Mouse (Mus musculus): ENCODE measurements around the gene Slc25a19. TPM values are rescaled to one million over a fixed set of nuclear protein-coding genes. Genes with fewer than 3 reads are reported as not detected.
A peak's percentile ranks its signal among the peaks of the same experiment; 100 is the strongest.

The Slc25a19 gene
- polyA plus RNA-seq, 1 experiment: 20.5 TPM

- Histone ChIP-seq H3K27me3 (replicated peaks) (no peaks in the 10 kb centered on the region), H3K4me1 (peaks cover 75% of the 10 kb centered on the region), H3K9me3 (no peaks in the 10 kb centered on the region), H3K36me3 (replicated peaks; ENCODE audit: low read length) (peaks cover 64% of the 10 kb centered on the region), H3K4me3 (replicated peaks) (peak within 1 kb of the TSS; percentile 92)
- TF ChIP-seq FLI1 (IDR thresholded peaks at IDR 0.05; ENCODE audit: low read length) (no peak), GATA1 (IDR thresholded peaks at IDR 0.05; ENCODE audit: borderline replicate concordance, low read length) (no peak)
Measured at GRCm38 (mm10) chr11:115603476-115604303, 24.4 kb downstream of the Slc25a19 start, which contains the start of the genes Mrps7 and Gga3. Gene Mrps7 (plus strand): TSS chr11:115603925. Gene Gga3 (minus strand): TSS chr11:115604051.

- peaks cover 62% of the 10 kb centered on the region for H3K36me3 ChIP-seq (replicated peaks; ENCODE audit: low read length)
Measured at GRCm38 (mm10) chr11:115603128-115603475, 25.0 kb downstream of the Slc25a19 start.

GRCm38 (mm10) chr11:115601174-115601573, 26.9 kb downstream of the Slc25a19 start:
- Histone ChIP-seq H3K9me3 (no peaks in the 10 kb centered on the region), H3K27me3 (replicated peaks) (no peaks in the 10 kb centered on the region), H3K36me3 (replicated peaks; ENCODE audit: low read length) (peaks cover 59% of the 10 kb centered on the region), H3K4me1 (peaks cover 86% of the 10 kb centered on the region), H3K4me3 (replicated peaks) (peak overlapping the region; percentile 64)
- TF ChIP-seq GATA1 (IDR thresholded peaks at IDR 0.05; ENCODE audit: borderline replicate concordance, low read length) (no peak), FLI1 (IDR thresholded peaks at IDR 0.05; ENCODE audit: low read length) (no peak)

More at GRCm38 (mm10) chr11:115603128-115603475, 25.0 kb downstream of the Slc25a19 start:
- TF ChIP-seq FLI1 (IDR thresholded peaks at IDR 0.05; ENCODE audit: low read length): no peak
- TF ChIP-seq GATA1 (IDR thresholded peaks at IDR 0.05; ENCODE audit: borderline replicate concordance, low read length): no peak
- peaks cover 75% of the 10 kb centered on the region for H3K4me1 ChIP-seq
- H3K4me3 ChIP-seq (replicated peaks): peak overlapping the region; percentile 92
- H3K27me3 ChIP-seq (replicated peaks): no peaks in the 10 kb centered on the region
- no peaks in the 10 kb centered on the region for H3K9me3 ChIP-seq

- Histone ChIP-seq H3K9me3 (no peaks in the 10 kb centered on the region), H3K4me3 (replicated peaks) (peak overlapping the region; percentile 64), H3K27me3 (replicated peaks) (no peaks in the 10 kb centered on the region), H3K36me3 (replicated peaks; ENCODE audit: low read length) (peaks cover 57% of the 10 kb centered on the region), H3K4me1 (peaks cover 82% of the 10 kb centered on the region)
- TF ChIP-seq FLI1 (IDR thresholded peaks at IDR 0.05; ENCODE audit: low read length): no peak
- TF ChIP-seq GATA1 (IDR thresholded peaks at IDR 0.05; ENCODE audit: borderline replicate concordance, low read length): no peak
Measured at GRCm38 (mm10) chr11:115600743-115601142, 27.4 kb downstream of the Slc25a19 start.

- Histone ChIP-seq H3K36me3 (replicated peaks; ENCODE audit: low read length) (peaks cover 57% of the 10 kb centered on the region), H3K9me3 (no peaks in the 10 kb centered on the region), H3K4me3 (replicated peaks) (peak overlapping the region; percentile 78), H3K4me1 (peaks cover 71% of the 10 kb centered on the region), H3K27me3 (replicated peaks) (no peaks in the 10 kb centered on the region)
- TF ChIP-seq FLI1 (IDR thresholded peaks at IDR 0.05; ENCODE audit: low read length): no peak
- no peak for TF ChIP-seq GATA1 (IDR thresholded peaks at IDR 0.05; ENCODE audit: borderline replicate concordance, low read length)
Measured at GRCm38 (mm10) chr11:115599722-115600121, 28.4 kb downstream of the Slc25a19 start.

GRCm38 (mm10) chr11:115598309-115598708, 29.8 kb downstream of the Slc25a19 start:
- Histone ChIP-seq H3K27me3 (replicated peaks) (no peaks in the 10 kb centered on the region), H3K4me3 (replicated peaks) (peak overlapping the region; percentile 35), H3K36me3 (replicated peaks; ENCODE audit: low read length) (peaks cover 71% of the 10 kb centered on the region), H3K4me1 (peaks cover 66% of the 10 kb centered on the region), H3K9me3 (no peaks in the 10 kb centered on the region)
- TF ChIP-seq GATA1 (IDR thresholded peaks at IDR 0.05; ENCODE audit: borderline replicate concordance, low read length) (no peak), FLI1 (IDR thresholded peaks at IDR 0.05; ENCODE audit: low read length) (no peak)

GRCm38 (mm10) chr11:115595209-115595608, 32.9 kb downstream of the Slc25a19 start:
- no peaks in the 10 kb centered on the region for H3K27me3 ChIP-seq (replicated peaks)
- no peaks in the 10 kb centered on the region for H3K9me3 ChIP-seq
- H3K4me3 ChIP-seq (replicated peaks): no peak overlapping the region
- TF ChIP-seq GATA1 (IDR thresholded peaks at IDR 0.05; ENCODE audit: borderline replicate concordance, low read length) (no peak), FLI1 (IDR thresholded peaks at IDR 0.05; ENCODE audit: low read length) (no peak)
- peaks cover 45% of the 10 kb centered on the region for H3K4me1 ChIP-seq
- H3K36me3 ChIP-seq (replicated peaks; ENCODE audit: low read length): peaks cover 82% of the 10 kb centered on the region

GRCm38 (mm10) chr11:115590526-115591075, 37.5 kb downstream of the Slc25a19 start:
- peaks cover 94% of the 10 kb centered on the region for H3K36me3 ChIP-seq (replicated peaks; ENCODE audit: low read length)
- TF ChIP-seq FLI1 (IDR thresholded peaks at IDR 0.05; ENCODE audit: low read length) (no peak), GATA1 (IDR thresholded peaks at IDR 0.05; ENCODE audit: borderline replicate concordance, low read length) (no peak)
- no peaks in the 10 kb centered on the region for H3K27me3 ChIP-seq (replicated peaks)
- H3K9me3 ChIP-seq: no peaks in the 10 kb centered on the region
- H3K4me1 ChIP-seq: peaks cover 10% of the 10 kb centered on the region; the same call in 1 of the 2 replicates
- no peak overlapping the region for H3K4me3 ChIP-seq (replicated peaks)

- H3K4me1 ChIP-seq: peaks cover 10% of the 10 kb centered on the region; the same call in 1 of the 2 replicates
Measured at GRCm38 (mm10) chr11:115587984-115588383, 40.1 kb downstream of the Slc25a19 start.

GRCm38 (mm10) chr11:115586403-115586802, 41.7 kb downstream of the Slc25a19 start:
- Histone ChIP-seq H3K4me3 (replicated peaks) (no peak overlapping the region), H3K27me3 (replicated peaks) (no peaks in the 10 kb centered on the region), H3K4me1 (peaks cover 10% of the 10 kb centered on the region; the same call in 1 of the 2 replicates), H3K36me3 (replicated peaks; ENCODE audit: low read length) (peaks cover 98% of the 10 kb centered on the region), H3K9me3 (no peaks in the 10 kb centered on the region)
- TF ChIP-seq FLI1 (IDR thresholded peaks at IDR 0.05; ENCODE audit: low read length) (no peak), GATA1 (IDR thresholded peaks at IDR 0.05; ENCODE audit: borderline replicate concordance, low read length) (no peak)

More at GRCm38 (mm10) chr11:115587984-115588383, 40.1 kb downstream of the Slc25a19 start:
- Histone ChIP-seq H3K36me3 (replicated peaks; ENCODE audit: low read length) (peaks cover 97% of the 10 kb centered on the region), H3K9me3 (no peaks in the 10 kb centered on the region), H3K4me3 (replicated peaks) (no peak overlapping the region), H3K27me3 (replicated peaks) (no peaks in the 10 kb centered on the region)
- TF ChIP-seq GATA1 (IDR thresholded peaks at IDR 0.05; ENCODE audit: borderline replicate concordance, low read length) (no peak), FLI1 (IDR thresholded peaks at IDR 0.05; ENCODE audit: low read length) (no peak)
